Mouse (Mus musculus): ENCODE results near the gene Klhl11. TPM values are rescaled to one million over a fixed set of nuclear protein-coding genes. Genes with fewer than 3 reads are reported as not detected.
A peak's percentile ranks its signal among the peaks of the same experiment; 100 is the strongest.

Klhl11 gene
- polyA plus RNA-seq, 1 experiment from 2014 or later, result 4.1 TPM

DNA sequence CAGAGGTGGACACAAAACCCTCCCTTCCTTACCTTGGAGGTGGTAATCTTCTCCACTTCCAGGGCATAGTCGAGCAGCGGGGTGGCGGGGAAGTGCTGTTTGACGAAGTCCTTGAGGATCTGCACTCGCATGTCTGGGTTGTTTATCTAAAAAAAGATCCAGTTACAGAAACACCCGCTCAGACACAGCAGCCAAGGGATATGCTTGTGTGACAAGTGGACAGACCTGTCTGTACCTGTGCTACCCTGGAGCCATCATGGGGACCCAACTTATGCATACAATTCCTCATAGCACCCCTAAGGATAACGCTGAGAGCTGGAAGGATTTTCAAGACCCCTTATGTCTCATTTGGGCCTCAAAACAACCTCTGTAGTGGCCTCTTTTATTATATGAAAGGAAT lies 6.6 kb upstream of the Klhl11 start:
- H3K4me1 ChIP-seq (ENCODE audit: insufficient read depth, low read depth, low read length), result no peaks in the 10 kb centered on the region
- no peak overlapping the region for H3K27ac ChIP-seq (ENCODE audit: low read length)
- H3K27me3 ChIP-seq (replicated peaks; ENCODE audit: insufficient read depth, low read length), result no peaks in the 10 kb centered on the region
- peaks cover 31% of the 10 kb centered on the region; the same call in 1 of the 2 replicates for H3K36me3 ChIP-seq (ENCODE audit: insufficient read depth, low read length)
- no peaks in the 10 kb centered on the region for H3K9me3 ChIP-seq (ENCODE audit: low read length)
- TF ChIP-seq EP300 (IDR thresholded peaks at IDR 0.05), result no peak
- TF ChIP-seq CTCF (IDR thresholded peaks at IDR 0.05), result no peak
- ATAC-seq, result no peak
- no peak overlapping the region for H3K4me3 ChIP-seq (ENCODE audit: low read depth, low read length)
- 39% methylated on average over 7 of the region's 7 CpGs for WGBS
- no peak for DNase-seq (ENCODE audit: low spot score)
- H3K4me2 ChIP-seq (replicated peaks; ENCODE audit: low read depth, low read length), result no peak overlapping the region
- H3K9ac ChIP-seq (replicated peaks; ENCODE audit: low read depth), result no peak overlapping the region

DNA sequence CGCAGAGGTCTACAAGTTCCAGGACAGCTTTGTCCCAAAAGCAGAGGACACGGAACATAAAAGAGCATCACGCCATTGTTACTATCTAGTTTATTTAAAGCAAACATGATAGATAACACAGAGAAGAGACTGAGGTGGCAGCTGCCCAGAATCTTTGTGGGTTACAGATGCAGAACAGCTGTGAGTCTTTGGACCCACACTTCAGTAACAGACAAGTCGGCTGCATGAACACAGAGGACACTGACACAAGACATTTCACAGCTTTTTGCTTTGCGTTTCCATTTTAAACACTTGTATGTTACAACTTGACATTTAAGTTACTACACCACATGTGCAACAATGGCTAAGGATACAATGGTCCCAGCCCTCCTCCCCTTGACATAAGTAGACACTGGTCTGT lies 3.7 kb upstream of the Klhl11 start:
- TF ChIP-seq CTCF (IDR thresholded peaks at IDR 0.05) (no peak), EP300 (IDR thresholded peaks at IDR 0.05) (no peak)
- DNase-seq (ENCODE audit: low spot score), result peak; percentile 82
- H3K4me2 ChIP-seq (replicated peaks; ENCODE audit: low read depth, low read length), result no peak overlapping the region
- H3K27me3 ChIP-seq (replicated peaks; ENCODE audit: insufficient read depth, low read length), result no peaks in the 10 kb centered on the region
- H3K4me1 ChIP-seq (ENCODE audit: insufficient read depth, low read depth, low read length), result peaks cover 1% of the 10 kb centered on the region
- WGBS, result 66% methylated on average over 5 of the region's 5 CpGs
- H3K27ac ChIP-seq (ENCODE audit: low read length), result no peak overlapping the region
- ATAC-seq, result peak; percentile 32; the same call in 1 of the 2 replicates
- H3K36me3 ChIP-seq (ENCODE audit: insufficient read depth, low read length), result peaks cover 12% of the 10 kb centered on the region; the same call in 1 of the 2 replicates
- no peaks in the 10 kb centered on the region for H3K9me3 ChIP-seq (ENCODE audit: low read length)
- H3K9ac ChIP-seq (replicated peaks; ENCODE audit: low read depth), result no peak overlapping the region
- H3K4me3 ChIP-seq (ENCODE audit: low read depth, low read length), result no peak overlapping the region

DNA sequence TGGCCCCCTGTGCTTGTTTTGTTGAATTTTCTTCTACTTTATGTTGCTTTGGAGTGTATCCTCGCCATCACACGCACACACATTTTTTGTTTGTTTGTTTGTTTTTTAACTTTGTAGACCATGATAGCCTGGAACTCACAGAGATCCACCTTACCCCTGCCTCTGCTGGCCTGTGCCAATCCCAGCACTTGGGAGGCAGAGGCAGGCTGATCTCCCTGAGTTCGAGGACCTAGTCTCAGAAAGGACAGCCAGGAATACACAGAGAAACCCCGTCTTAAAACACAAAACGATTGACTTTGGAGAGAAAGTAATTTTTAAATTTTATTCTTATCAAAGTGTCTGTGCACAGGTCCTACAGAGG lies 374 bp upstream of the Klhl11 start:
- Histone ChIP-seq H3K4me1 (ENCODE audit: insufficient read depth, low read depth, low read length) (peaks cover 13% of the 10 kb centered on the region), H3K9me3 (ENCODE audit: low read length) (no peaks in the 10 kb centered on the region), H3K27ac (ENCODE audit: low read length) (no peak overlapping the region; the same call in 1 of the 2 replicates), H3K4me2 (replicated peaks; ENCODE audit: low read depth, low read length) (peak overlapping the region; percentile 96; the same call in 1 of the 2 replicates), H3K9ac (replicated peaks; ENCODE audit: low read depth) (no peak overlapping the region), H3K27me3 (replicated peaks; ENCODE audit: insufficient read depth, low read length) (no peaks in the 10 kb centered on the region), H3K36me3 (ENCODE audit: insufficient read depth, low read length) (no peaks in the 10 kb centered on the region; the same call in 1 of the 2 replicates), H3K4me3 (ENCODE audit: low read depth, low read length) (peak overlapping the region; percentile 94; the same call in 1 of the 2 replicates)
- TF ChIP-seq EP300 (IDR thresholded peaks at IDR 0.05) (no peak), CTCF (IDR thresholded peaks at IDR 0.05) (no peak)
- ATAC-seq (peak; percentile 26), DNase-seq (ENCODE audit: low spot score) (no peak)
- 32% methylated on average over 5 of the region's 5 CpGs for WGBS

DNA sequence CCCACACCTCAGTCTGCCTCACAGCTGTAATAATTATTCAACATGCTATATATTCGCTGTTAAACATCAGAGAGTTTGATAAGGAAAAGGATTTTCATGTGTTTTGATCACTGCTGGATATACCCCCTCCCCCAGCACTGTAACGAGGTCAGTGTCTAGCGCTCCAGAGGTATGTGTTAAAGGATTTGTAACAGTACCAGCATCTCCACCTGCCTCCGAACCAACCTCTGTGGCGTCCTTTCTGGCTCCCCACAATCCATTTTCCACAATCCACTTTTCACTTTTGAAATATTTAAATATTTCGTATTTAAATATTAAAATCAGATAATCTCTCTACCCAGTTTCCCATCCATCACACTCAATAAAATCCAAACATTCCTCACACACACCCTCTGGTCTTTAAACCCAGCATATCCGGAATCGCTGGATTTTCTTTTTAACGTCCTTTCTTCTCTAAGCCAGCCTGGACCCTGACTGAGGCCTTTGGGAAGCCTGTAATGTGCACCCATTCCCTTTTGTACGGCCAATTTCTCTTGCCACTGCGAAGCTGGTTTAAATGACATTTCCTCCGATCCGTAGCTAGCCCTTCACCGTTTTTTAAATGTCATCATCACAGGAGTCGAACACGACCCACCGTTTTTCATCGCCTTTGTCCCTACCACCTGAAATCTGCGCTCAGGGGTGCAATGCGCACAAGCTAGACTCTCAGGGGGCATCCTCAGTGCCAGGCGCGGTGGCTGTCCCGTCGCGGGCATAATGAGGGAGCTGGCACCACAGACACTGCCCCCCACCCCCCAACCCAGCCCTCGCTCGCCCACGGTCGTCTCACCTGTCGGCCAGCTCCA lies 967 bp downstream of the Klhl11 start:
- Histone ChIP-seq H3K4me1 (ENCODE audit: insufficient read depth, low read depth, low read length) (peaks cover 13% of the 10 kb centered on the region), H3K27ac (ENCODE audit: low read length) (peak overlapping the region; percentile 1; the same call in 1 of the 2 replicates), H3K27me3 (replicated peaks; ENCODE audit: insufficient read depth, low read length) (no peaks in the 10 kb centered on the region), H3K4me3 (ENCODE audit: low read depth, low read length) (peak overlapping the region; percentile 94), H3K4me2 (replicated peaks; ENCODE audit: low read depth, low read length) (peak overlapping the region; percentile 96), H3K9ac (replicated peaks; ENCODE audit: low read depth) (peak overlapping the region; percentile 75), H3K9me3 (ENCODE audit: low read length) (no peaks in the 10 kb centered on the region), H3K36me3 (ENCODE audit: insufficient read depth, low read length) (no peaks in the 10 kb centered on the region)
- DNase-seq (ENCODE audit: low spot score) (peak; percentile 18), ATAC-seq (no peak)
- 3% methylated on average over 30 of the region's 30 CpGs for WGBS
- TF ChIP-seq EP300 (IDR thresholded peaks at IDR 0.05) (no peak), CTCF (IDR thresholded peaks at IDR 0.05) (no peak)

GRCm38 (mm10) chr11:100465833-100466232 lies 6.7 kb downstream of the Klhl11 start:
- no peak for DNase-seq (ENCODE audit: low spot score)
- Histone ChIP-seq H3K4me2 (replicated peaks; ENCODE audit: low read depth, low read length) (no peak overlapping the region), H3K27me3 (replicated peaks; ENCODE audit: insufficient read depth, low read length) (no peaks in the 10 kb centered on the region), H3K4me3 (ENCODE audit: low read depth, low read length) (no peak overlapping the region), H3K36me3 (ENCODE audit: insufficient read depth, low read length) (peaks cover 8% of the 10 kb centered on the region; the same call in 1 of the 2 replicates), H3K4me1 (ENCODE audit: insufficient read depth, low read depth, low read length) (peaks cover 7% of the 10 kb centered on the region), H3K9ac (replicated peaks; ENCODE audit: low read depth) (no peak overlapping the region), H3K27ac (ENCODE audit: low read length) (no peak overlapping the region), H3K9me3 (ENCODE audit: low read length) (no peaks in the 10 kb centered on the region)
- WGBS, result 42% methylated on average over 1 of the region's 1 CpGs
- TF ChIP-seq EP300 (IDR thresholded peaks at IDR 0.05) (no peak), CTCF (IDR thresholded peaks at IDR 0.05) (no peak)
- ATAC-seq, result peak; percentile 38; the same call in 1 of the 2 replicates

DNA sequence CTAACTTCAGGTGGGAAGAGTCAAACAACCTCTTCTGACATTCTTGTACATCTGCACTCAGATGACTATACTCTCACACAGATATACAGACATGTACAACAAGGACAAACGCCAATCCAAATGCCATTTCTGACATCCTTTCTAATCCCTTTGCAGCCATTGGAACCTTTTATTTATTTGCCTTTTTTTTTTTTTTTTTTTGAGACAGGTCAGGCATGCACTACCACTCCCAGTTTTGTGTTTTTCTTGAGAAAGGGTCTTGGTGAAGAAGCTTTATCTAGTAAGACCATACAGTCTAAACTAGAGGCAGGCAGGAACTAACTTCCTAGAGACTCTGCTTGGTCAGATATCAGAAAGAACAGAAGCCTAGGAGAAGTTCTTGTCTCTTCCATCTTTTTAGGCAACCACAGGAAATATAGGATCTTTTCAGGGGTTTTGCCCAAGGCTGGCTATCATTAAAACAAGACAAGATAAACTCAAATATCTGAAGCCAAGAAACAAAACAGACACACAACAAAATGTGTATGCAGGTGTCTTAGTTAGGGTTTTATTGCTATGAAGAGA lies 7.2 kb downstream of the Klhl11 start:
- ATAC-seq (no peak), DNase-seq (ENCODE audit: low spot score) (no peak)
- TF ChIP-seq CTCF (IDR thresholded peaks at IDR 0.05) (no peak), EP300 (IDR thresholded peaks at IDR 0.05) (no peak)
- H3K36me3 ChIP-seq (ENCODE audit: insufficient read depth, low read length), result peaks cover 8% of the 10 kb centered on the region; the same call in 1 of the 2 replicates
- H3K4me1 ChIP-seq (ENCODE audit: insufficient read depth, low read depth, low read length), result 0 out of 2 replicates have a peak, but pooled peaks cover 2% of the 10 kb centered on the region
- no peaks in the 10 kb centered on the region for H3K27me3 ChIP-seq (replicated peaks; ENCODE audit: insufficient read depth, low read length)
- no peak overlapping the region for H3K27ac ChIP-seq (ENCODE audit: low read length)
- 89% methylated on average over 1 of the region's 1 CpGs for WGBS
- H3K9ac ChIP-seq (replicated peaks; ENCODE audit: low read depth), result no peak overlapping the region
- H3K9me3 ChIP-seq (ENCODE audit: low read length), result no peaks in the 10 kb centered on the region
- no peak overlapping the region for H3K4me2 ChIP-seq (replicated peaks; ENCODE audit: low read depth, low read length)
- no peak overlapping the region for H3K4me3 ChIP-seq (ENCODE audit: low read depth, low read length)
